Mouse (Mus musculus) granulocyte monocyte progenitor cell, adult 5-6 weeks (primary cell): ENCODE measurements around the gene Trhr2. TPM values are rescaled to one million over a fixed set of nuclear protein-coding genes. Genes with fewer than 3 reads are reported as not detected.

Experiments used
- ATAC-seq: replicated peaks from 2 replicates; pipeline ENCODE4 v1.8.0; 2016; ENCODE audit warnings: mild to moderate bottlenecking, moderate TSS enrichment, inconsistent platforms; ENCODE audit not compliant: poor library complexity, severe bottlenecking
- total RNA-seq, 2 experiments: library from RNA; stranded (forward) in 1 of 2; stranded (reverse) in 1 of 2; fragments of 200-712, 200-1000 nt in 1 of 2; fragments of >200 nt in 1 of 2; fragmentation: Nextera tagmentation in 1 of 2; gene quantifications; 2 replicates each; pipeline ENCODE4 v1.2.3; 2014 to 2017

Trhr2 gene
- total RNA-seq (2014; fragmentation: Nextera tagmentation) (not detected in 2 replicates), total RNA-seq (2017) (not detected in 2 replicates)

DNA sequence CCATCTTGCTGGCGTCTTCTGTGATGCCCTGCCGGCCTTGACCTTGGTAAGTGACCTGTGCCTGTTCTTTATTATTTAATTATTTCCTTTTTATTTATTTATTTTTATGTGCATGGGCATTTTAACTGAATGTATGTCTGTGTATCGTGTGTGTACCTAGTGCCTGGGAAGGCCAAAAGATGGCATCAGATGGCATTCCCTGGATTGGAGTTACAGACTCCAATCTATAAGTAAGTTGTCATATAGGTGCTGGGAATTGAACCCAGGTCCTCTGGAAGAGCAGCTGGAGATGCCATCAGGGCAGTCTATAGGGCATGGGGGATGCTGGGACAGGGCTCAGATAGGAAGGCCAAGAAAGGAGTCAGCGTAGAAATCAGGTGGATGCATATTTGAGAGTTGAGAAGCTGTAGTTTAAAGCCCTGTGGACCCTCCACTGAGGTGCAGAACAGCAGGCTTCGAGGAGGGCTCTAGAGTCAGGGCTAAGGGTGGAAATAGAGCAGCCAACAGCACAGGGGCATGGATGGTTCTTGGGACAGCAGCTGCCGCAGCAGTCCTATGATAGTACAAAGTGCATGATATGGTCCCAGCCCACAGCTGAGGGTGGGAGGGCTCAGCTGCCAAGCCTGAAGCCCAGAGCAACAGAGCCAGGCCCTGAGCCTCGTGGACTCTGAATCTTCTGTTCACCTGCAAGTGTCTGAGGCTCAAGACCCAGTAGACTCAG, at the start of gene Trhr2:
TSS of gene Trhr2 (minus strand) at position 51 of the 721 bp plus-strand sequence.
- ATAC-seq: no peak

DNA sequence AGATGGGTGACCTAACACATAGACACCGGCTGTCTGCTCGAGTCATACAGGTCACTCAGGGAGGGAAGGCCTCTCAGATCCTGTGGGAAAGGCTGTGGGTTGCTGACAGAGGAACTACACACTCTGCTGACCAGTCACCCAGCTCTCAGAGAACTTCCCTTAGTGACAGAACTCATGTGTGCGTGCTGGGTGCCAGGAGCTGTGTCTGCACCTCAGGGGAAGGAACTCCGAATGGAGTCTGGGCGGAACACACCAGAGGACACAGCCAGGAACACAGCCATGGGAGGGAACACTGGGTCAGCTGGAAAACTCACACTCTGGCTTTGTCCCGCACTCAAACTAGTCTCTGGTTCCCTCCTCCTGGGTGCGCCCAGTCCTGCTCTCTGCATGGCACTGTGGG, 47.1 kb upstream of the Trhr2 start:
- ATAC-seq: no peak

DNA sequence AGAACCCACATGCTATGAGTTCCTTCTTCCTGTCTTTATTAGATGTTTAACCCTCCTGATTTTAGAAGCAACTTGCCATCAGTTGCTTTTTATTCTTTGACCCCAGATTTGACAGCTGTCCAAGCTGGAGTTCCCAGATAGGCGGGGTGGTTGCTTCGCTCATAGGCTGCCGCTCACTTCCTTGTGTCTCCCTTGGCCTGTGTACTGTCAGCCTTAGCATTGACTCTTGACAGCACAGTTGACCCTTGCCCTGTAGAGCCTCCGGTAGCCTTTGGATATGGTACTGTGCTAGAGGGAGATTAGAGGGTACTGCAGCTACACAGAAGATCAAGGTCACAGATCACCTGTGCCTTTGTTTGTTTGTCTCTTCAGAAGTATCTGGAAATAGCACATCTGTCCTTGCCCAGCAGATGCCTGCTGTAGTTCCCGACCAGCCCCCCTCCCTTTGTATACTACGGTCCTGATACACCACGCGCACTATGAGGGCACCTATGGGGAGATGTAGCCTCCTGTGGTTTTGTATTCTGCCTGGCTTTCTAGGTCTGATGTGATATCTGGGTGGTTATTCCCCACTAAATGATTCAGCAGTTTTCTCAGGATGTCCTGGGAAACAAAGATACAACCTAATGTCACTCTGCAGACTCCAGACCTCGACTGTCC, 44.7 kb upstream of the Trhr2 start:
- ATAC-seq: no peak

DNA sequence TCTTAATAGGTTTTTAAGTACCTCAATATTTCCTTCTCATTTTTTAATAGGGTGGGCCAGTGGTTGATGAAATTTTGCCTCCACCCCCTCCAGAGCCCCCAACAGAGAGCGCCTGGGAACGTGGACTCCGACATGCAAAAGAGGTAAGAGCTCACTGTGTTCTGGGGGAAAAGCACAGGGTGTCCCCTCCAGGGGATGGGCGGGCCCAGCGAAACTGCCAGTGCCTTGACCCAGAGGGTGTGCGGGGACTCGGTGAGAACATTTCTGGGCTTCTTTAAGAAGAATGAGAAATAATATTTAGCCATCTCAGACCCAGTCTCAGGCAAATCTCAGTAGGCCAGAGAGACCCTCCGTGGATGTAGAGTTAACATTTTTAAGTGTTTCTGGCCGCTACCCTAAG, 37.6 kb upstream of the Trhr2 start:
- ATAC-seq: no peak

DNA sequence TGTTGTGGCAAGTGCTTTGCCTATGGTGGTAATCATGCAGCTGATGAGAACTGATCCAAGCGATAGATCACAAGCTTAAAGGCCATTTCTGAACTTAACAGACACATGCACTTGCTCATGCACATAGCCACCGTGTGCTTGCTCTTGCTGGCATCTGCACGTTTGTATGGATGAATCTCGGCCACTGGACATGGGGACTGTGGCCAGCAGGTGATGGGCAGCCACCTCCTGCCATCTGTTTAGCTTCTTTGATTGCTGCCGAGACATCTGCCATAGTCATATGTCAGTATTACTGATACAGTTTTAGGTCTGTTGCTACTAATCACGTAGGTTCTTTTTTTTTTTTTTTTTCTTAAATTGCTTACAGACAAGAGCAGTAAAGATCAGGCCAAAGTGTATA, 34.7 kb upstream of the Trhr2 start:
- ATAC-seq: no peak

DNA sequence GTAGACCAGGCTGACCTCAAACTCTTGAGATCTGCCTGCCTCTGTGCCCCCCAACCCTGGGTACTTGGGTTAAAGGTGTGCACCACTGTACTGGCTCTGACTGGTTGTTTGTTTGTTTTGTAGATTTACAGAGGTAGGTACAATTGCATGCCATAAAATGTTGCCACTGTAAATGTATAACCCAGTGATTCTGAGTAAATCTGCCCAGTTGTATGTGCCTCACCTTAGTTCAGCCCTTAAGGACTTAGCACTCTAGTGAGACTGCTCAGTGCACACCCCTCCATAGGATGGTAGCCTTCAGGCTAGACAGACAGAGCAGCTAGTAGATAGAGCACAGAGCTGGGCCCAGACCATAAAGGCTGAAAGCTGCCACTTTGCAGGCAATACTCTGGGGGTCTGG, 33.2 kb upstream of the Trhr2 start:
- ATAC-seq: no peak

DNA sequence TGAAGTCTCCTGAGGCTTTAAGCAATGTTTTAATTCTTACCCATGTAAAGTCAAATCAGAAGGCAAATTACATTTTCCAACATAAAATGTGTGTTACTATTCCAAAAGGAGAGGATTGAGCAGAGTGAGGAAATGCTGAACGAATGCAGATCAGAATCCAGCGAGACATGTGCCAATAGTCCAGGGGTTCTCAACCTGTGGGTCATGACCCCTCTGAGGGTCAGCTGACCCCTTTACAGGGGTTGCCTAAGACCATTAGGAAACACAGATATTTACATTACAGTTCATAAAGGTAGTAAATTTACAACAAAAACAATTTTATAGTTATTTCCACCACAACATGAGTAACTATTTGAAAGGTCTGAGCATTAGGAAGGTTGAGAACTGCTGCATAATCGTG, 30.2 kb upstream of the Trhr2 start:
- no peak for ATAC-seq

DNA sequence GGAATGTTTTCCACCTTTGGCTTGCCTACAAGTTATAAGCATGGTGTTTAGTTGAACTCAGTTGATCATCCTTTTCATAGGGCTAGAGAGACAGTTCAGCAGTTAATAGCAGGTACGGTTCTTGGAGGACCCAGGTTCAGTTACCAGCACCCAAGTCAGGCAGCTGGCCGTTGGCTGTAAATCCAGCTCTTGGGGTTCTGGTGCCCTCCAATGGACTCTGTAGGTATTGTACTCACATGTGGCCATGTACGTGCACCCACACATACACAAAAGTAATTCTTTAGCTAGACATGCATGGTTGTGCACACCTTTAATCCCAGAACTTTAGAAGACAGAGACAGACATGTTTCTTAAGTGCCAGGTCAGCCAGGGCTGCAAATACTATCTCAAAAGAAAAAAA, 28.8 kb upstream of the Trhr2 start:
- no peak for ATAC-seq

DNA sequence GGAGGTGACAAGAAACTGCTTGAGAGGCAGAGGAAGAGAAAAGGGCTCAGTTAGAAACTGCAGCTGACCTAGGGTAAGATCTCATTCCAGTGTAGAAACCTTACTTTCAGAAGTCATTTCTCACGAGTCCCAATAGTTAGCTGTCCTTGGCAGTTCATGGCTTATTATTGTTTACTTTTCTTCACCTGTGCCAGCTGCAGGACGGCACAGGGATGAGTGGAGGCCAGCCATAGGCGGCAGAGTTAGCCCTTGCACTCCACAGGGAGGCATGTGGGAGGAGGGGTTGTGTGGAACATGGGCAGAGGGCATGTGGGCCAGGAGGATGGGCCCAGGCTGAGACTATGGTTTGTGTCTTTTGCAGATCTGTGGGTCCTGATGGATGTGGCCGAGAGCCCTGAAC, 22.5 kb upstream of the Trhr2 start:
- no peak for ATAC-seq

DNA sequence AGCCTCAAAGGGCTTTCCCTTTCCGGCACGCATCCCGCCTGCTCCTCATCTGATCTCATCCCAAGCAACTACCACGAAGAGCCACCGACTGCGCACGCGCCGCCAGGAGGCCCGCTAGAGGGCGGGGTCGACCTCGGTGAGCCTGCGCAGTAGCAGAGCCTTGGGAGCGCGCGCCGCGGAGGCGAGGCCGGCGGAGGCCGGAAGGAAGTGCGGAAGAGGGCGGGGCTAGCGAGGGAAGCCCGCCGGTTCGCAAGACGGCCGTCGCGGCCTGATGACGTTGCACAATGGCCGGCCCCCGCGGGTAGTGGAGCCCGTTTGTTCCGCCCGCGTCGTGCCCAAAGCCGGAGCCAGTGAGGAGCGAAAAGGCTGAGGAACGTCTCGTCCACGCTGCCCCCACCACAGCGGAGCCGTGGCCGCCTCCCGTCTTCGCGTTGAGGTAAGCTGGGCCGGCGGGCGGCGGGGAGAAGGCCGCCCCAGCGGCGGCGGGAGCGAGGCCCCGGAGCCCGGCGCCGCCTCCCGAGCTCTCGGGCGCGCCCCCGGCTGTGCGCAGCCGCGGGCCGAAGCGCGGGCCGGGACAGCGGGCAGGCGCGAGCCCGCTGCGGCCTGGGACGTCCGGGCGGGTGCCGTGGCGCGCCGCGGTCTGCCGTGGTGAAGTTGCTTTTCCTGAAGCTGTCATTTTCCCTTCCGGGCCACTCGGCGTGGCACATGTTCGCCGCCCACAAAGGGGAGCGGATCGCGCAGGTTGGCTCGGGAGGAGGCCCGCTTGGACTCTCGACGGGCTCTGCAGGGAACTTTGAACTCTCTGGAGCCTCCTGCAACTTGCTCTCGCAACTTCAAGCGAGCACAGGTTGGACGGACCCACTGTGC, 16.1 kb upstream of the Trhr2 start, which contains the start of gene Zc3h18:
TSS of gene Zc3h18 (plus strand) at position 245 of the 867 bp plus-strand sequence.
- ATAC-seq: peak; percentile 95

DNA sequence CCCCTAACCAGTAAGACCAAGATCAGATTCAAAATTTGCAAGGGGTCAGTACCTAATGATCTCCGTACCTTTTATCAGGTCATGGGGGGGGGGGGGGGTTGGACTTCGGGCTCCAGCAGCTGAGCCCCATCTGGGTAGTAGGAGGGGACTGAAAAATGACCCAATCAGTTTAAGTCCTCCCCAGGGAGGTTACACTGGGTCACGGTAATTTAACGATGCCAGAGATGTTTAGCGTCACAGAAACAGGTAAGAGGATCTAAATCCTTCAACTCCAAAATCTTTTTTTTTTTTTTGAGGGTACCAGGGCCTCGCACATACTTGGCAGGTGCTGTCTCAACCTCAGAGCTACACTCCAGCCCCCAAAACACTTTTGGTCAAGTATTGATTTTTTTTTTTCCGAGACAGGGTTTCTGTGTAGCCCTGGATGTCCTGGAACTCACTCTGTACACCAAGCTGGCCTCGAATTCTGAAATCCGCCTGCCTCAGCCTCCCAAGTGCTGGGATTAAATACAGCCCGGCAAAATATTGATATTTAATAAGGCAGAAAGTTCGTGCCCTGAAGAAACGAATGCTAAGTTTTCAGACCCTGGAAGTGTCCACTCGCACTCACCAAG, 15.3 kb upstream of the Trhr2 start:
- ATAC-seq: no peak

DNA sequence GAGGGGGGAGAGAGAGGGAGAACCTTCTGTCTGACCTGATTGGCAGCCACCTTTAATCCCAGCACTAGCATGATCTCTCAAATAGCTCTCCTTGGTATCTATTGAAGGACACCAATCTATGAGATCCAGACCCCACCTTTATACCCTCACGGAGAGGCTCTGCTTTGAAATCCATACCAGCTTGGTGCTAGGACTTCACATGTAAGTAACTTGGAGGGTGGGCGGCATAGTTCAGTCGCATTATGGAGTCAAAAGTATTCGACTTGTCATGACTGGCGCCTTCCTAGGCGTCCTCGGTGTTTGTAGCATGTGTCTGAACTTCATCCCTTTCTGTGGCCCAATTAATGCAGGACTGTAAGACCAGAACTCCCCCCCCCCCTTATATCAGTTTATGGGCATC, 14.8 kb upstream of the Trhr2 start:
- ATAC-seq: no peak

DNA sequence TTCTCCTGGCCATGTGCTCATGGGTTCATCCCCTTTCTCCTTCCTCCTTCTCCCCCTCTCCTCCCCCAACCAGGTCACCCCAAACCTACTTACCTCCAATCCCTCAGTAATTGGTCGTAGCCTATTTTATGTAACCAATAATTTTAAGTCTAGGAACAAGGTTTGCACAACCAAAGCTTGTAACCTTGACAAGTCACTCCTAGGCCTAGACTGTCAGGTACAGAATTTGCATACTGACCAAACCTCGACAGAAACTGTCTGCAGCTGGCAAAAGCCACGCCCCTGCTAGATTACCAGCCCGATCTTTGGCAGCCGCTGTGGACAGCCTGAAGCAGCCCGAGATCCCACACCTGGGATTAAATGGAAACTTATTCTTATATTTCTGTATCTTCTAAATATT, 11.2 kb upstream of the Trhr2 start:
- no peak for ATAC-seq

DNA sequence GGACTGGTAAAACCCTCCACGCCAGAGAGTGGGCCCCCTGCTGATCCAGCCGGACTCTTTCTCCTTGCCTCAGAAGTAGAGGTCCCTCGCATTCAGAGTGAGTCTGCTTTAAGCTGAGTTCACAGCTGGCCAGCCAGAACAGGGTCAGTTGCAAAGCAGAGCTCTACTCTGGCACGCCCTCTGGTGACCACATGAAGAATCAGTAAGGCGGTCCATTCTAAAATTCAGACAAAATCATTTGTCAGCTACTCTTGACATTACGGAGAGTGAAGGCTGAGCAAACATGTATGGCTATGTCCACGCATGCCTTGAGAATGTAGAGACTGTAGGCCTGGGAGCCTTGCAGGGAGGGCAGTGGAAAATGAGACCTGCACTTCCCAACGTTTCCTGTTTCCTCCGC, 9.1 kb upstream of the Trhr2 start:
- peak; percentile 84 for ATAC-seq

DNA sequence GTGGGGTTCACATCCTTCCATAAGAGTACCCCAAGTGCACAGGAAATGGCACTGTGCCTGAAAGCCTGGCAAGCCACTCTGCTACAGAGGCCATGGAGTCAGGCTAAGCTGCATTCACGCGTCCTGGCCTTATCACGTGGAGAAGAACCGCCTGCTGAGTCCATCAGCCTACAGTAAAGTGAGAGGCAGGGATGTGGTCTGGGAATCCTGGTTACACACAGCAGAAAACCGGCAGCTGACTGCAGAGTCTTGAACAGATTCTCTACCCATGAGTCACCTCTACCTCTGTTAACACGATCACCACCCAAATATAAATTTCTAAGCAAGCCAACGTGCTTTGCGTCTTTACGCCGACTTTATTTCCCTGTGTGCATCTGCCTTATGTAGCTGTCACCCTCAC, 7.9 kb upstream of the Trhr2 start:
- ATAC-seq: no peak

DNA sequence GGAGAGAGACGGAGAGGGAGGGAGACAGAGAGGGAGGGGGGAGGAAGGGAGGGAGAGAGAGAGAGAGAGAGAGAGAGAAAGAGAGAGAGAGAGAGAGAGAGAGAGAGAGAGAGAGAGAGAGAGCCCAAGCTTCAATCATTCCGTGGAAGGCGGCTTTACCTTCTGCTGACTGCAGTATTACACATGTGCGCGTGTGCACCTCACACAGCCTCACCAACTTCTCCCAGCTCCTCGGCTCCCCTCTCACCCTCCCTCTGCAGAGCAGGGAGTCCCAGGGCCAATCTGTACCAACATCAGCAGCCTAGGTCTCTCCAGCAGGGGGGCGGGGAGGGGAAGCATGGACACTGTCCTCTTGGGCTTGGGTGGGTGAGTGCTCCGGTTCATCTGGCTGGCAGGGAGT, 2.4 kb upstream of the Trhr2 start:
- no peak for ATAC-seq

DNA sequence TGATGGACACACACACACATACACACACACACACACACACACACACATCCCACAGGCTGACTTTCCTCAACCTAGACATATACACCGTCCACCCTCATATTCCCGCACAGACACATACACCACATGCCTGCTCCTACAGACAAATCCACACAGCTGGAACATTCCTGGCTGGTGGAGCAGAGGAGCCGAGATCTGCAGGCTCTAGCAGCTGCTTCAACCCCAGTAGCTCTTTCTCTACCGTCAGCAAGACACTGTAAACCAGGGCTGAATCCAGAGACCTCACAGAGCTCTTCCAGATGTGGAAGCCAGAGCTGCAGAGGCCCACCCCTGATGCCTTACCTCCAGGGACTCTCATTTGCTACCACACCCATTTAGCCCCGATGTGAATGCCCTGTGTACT, 1.7 kb upstream of the Trhr2 start:
- ATAC-seq: no peak

DNA sequence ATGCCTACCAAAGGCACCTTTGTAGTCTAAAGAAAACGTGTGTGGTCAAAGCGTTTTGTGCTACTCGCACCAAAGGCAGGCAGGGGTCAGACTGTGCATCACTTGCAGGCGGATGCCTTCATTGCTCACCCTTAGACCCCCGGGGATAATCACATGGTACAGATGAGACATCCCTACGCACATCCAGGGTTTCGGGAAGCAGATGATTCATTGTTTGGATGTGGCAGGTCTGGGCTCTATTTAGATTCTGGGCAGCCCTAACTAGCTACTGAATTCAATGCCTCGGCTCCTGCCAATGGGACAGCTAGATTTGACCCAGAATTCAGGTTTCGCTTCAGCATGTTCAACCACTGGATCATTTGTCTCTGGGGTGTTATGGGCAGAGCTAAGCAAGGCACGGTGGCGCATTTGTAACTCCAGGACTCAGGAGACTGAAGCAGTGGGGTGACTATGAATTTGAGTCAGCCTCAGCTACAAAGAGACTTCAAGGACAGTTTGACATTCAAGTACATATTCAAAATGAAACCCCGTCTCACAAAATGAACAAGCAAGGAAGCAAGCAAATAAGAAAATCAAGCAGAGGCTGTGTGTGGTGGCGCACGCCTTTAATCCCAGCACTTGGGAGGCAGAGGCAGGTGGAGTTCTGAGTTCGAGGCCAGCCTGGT, 1.3 kb downstream of the Trhr2 start:
- ATAC-seq: no peak

DNA sequence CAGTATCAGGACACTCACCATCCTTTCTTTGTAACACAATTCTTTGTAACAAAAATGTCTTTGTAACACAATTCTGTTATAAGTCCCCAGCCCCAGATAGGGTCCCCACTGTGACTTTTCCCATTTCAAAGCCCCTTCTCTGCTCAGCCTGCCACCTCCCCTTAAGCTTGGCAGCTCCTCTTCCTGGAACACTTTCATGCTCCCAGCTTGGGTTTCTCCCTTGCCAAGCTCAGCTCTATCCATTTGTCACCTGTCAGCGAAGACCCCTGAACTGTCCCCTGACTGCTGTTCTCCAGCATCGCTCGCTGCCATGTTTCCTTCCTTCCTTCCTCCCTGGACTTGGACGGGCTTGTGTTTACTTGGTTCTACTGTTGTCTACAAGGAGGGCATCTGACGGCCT, 2.9 kb downstream of the Trhr2 start:
- ATAC-seq: no peak

DNA sequence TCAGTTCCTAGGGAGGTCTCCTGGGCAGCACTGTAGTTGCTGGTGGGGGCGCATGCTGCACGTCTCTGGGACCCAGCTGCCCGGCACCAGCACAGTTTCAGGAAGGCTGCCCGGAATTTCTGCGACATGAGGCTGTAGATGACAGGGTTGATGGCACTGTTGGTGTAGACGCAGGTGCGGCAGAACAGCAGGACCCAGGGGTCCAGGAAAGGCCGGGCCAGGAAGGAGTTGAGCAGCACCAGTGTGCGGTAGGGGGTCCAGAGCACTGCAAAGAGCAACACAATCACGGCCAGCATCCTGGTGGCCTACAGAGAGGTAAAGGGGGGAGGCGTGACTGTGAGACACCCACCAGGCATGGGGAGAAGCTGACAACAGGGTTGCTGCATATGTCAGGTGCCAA, 3.3 kb downstream of the Trhr2 start:
- ATAC-seq: no peak
